Mouse (Mus musculus) olfactory bulb, adult 2 months (tissue): Measurements from ENCODE around the gene Prkag2.

Experiments used
- CTCF ChIP-seq: fragments of 200-500 bp; IDR thresholded peaks from 2 replicates; pipeline ENCODE4 v1.5.1; 2012; ENCODE audit warnings: low read depth, mild to moderate bottlenecking, low read length, moderate library complexity; ENCODE audit not compliant: insufficient read depth
- POLR2A ChIP-seq: fragments of 200-500 bp; IDR thresholded peaks from 2 replicates; pipeline ENCODE4 v1.6.1; 2012; ENCODE audit warnings: mild to moderate bottlenecking, low read depth, low read length, moderate library complexity; ENCODE audit not compliant: insufficient read depth

DNA sequence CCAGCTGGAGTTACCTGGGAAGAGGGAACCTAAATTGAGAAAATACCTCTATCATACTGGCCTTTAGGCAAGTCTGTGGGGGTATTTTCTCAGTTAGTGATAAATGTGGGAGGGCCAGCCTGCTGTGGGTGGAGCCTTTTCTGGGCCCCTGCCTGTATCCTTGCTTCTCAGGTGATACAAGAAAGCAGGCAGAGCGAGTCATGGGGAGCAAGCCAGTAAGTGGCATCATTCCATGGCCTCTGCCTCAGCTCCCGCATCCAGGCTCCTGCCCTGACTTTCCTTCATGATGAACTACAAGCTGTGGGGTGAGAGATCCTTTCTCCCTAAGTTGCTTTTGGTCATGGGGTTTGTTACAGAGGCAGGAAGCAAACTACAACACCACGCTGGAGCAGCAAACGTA lies 196.4 kb downstream of the Prkag2 start:
- TF ChIP-seq POLR2A (no peak), CTCF (no peak)
